9 mouse cellular contexts compared by ENCODE assay signal in the genomic region with DNA sequence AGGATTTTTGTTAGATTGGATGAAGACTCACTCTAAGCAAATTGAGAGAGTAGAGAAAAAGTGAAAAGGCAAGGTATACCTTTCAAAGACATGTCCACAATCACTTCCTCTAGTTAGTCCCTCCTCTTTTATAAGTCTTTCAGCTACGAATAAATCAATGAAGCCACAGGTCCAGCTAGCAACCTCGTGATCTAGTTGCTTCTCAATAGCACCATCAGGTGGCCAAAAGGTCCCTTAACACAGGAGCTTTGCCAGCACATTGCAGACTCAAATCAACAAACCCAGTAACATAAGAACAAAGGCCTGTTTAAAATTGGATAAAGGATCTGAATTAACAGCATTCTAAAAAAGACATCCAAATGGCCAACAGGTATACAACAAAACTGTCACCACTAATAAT. TPM values are rescaled to one million over a fixed set of nuclear protein-coding genes. Genes with fewer than 3 reads are reported as not detected.
DNase-seq lines count a peak whose midpoint lies in the region; ATAC-seq and TF ChIP-seq lines count a peak whose summit lies in the region.
"Had no signal": no experiment of that assay in that cellular context is flagged by ENCODE, and none has a peak within 500 bp of the region (broad histone marks: within the 10 kb centered on the region; RNA-seq: fewer than 3 reads in every experiment).

No protein-coding gene starts in this region.

- TF ChIP-seq CTCF in hindbrain, postnatal 0 days (IDR thresholded peaks at IDR 0.05; ENCODE audit: low read depth), result peak; percentile 59
- peak; percentile 66 for TF ChIP-seq CTCF in Patski (IDR thresholded peaks at IDR 0.05)

- H3K4me2 ChIP-seq in hindbrain, postnatal 0 days (ENCODE audit: low read depth, low read length), result no peak overlapping the region
- H3K4me2 ChIP-seq in hindbrain, embryonic 16.5 days (ENCODE audit: low read length), result no peak overlapping the region

- POLR2A ChIA-PET in Patski (lab: Charles Lee), result no interaction called here

- H3K9me3 ChIP-seq in hindbrain, postnatal 0 days (ENCODE audit: low read length), result no peaks in the 10 kb centered on the region
- H3K9me3 ChIP-seq in hindbrain, embryonic 16.5 days (ENCODE audit: control insufficient read depth, low read length), result no peaks in the 10 kb centered on the region

- in situ Hi-C loops in Patski (cut with MboI; ENCODE audit: low pct_unique_long_range_greater_than_20kb), result no loop called here

- no peak overlapping the region for H3K4me3 ChIP-seq in hindbrain, postnatal 0 days (ENCODE audit: low read length)
- no peak overlapping the region for H3K4me3 ChIP-seq in hindbrain, embryonic 16.5 days (ENCODE audit: low read length)
- H3K4me3 ChIP-seq: myocyte had no signal

- H3K27ac ChIP-seq in hindbrain, postnatal 0 days, result no peak overlapping the region
- no peak overlapping the region for H3K27ac ChIP-seq in hindbrain, embryonic 16.5 days (ENCODE audit: low read depth, low read length)

- 25% methylated on average over 2 of the region's 2 CpGs for WGBS in hindbrain, postnatal 0 days
- WGBS in hindbrain, embryonic 16.5 days, result 20% methylated on average over 2 of the region's 2 CpGs

- H3K4me1 ChIP-seq in hindbrain, postnatal 0 days (ENCODE audit: insufficient read depth, low read length), result no peaks in the 10 kb centered on the region
- H3K4me1 ChIP-seq in hindbrain, embryonic 16.5 days (ENCODE audit: control insufficient read depth, insufficient read depth, low read depth, low read length), result no peaks in the 10 kb centered on the region

- peak; percentile 71 for DNase-seq in hindbrain, postnatal 0 days (ENCODE audit: low spot score)
- peak; percentile 3 for DNase-seq in CD4-positive helper T cell, adult 2 months (ENCODE audit: low read depth, low spot score)
- no peak for DNase-seq in Patski (ENCODE audit: low read depth, low spot score)
- peak; percentile 7 to 15 for DNase-seq in kidney, postnatal 36 days
- DNase-seq in frontal cortex, postnatal 14 days (ENCODE audit: low spot score in 2 of 2), result no peak
- DNase-seq in thymus, postnatal 36 days, result no peak

- CTCF ChIA-PET in Patski (lab: Charles Lee), result interaction anchor here (1.0 to 2.2 kb wide), 4 partner anchors 22 to 147 kb away, joined by 3 to 11 read pairs (median 5); no protein-coding TSS in a partner anchor

- no peak for ATAC-seq in hindbrain, postnatal 0 days
- no peak for ATAC-seq in hindbrain, embryonic 16.5 days
- ATAC-seq in Patski, result no peak
- ATAC-seq in megakaryocyte, adult 5-6 weeks (ENCODE audit: poor library complexity, severe bottlenecking), result no peak

- H3K36me3 ChIP-seq in hindbrain, postnatal 0 days (ENCODE audit: insufficient read depth, low read length), result no peaks in the 10 kb centered on the region
- no peaks in the 10 kb centered on the region for H3K36me3 ChIP-seq in hindbrain, embryonic 16.5 days (ENCODE audit: control insufficient read depth, insufficient read depth, low read length)

- no peaks in the 10 kb centered on the region for H3K27me3 ChIP-seq in hindbrain, postnatal 0 days (ENCODE audit: insufficient read depth, low read length)
- no peaks in the 10 kb centered on the region for H3K27me3 ChIP-seq in hindbrain, embryonic 16.5 days (replicated peaks; ENCODE audit: control insufficient read depth, insufficient read depth, low read length)
- H3K27me3 ChIP-seq in Patski, result peaks cover 7% of the 10 kb centered on the region

- H3K9ac ChIP-seq in hindbrain, postnatal 0 days (replicated peaks; ENCODE audit: low read length), result no peak overlapping the region
- H3K9ac ChIP-seq in hindbrain, embryonic 16.5 days (ENCODE audit: low read depth, low read length), result no peak overlapping the region

RNA-seq across cellular contexts. Expression of a gene that starts 30.0 kb away (rescaled TPM):
- not detected in 2 replicates for total RNA-seq in hindbrain, postnatal 0 days (2014; rRNA removed)
- not detected in 2 replicates for polyA plus RNA-seq in hindbrain, postnatal 0 days (2015; fragmentation: Nextera tagmentation; extraction: Ambion mirVana)
- not detected in 2 replicates for polyA plus RNA-seq in hindbrain, embryonic 16.5 days (2015; fragmentation: Nextera tagmentation; extraction: Ambion mirVana)
- polyA plus RNA-seq in Patski (2021), result not detected
- not detected in 2 replicates for total RNA-seq in megakaryocyte, adult 5-6 weeks (2015)
- not detected in 2 replicates for total RNA-seq in megakaryocyte, adult 5-6 weeks (2017)
- polyA plus RNA-seq: myocyte had no signal

RNA-seq across cellular contexts. Expression of a gene that starts 30.4 kb away (rescaled TPM):
- 112 and 128 TPM in 2 replicates for total RNA-seq in hindbrain, postnatal 0 days (2014; rRNA removed)
- polyA plus RNA-seq in hindbrain, postnatal 0 days (2015; fragmentation: Nextera tagmentation; extraction: Ambion mirVana), result 38.9 and 43.6 TPM in 2 replicates
- polyA plus RNA-seq in hindbrain, embryonic 16.5 days (2015; fragmentation: Nextera tagmentation; extraction: Ambion mirVana), result 37.7 and 42.9 TPM in 2 replicates
- 66.4 TPM for polyA plus RNA-seq in Patski (2021)
- total RNA-seq in megakaryocyte, adult 5-6 weeks (2015), result 46.0 and 46.4 TPM in 2 replicates
- total RNA-seq in megakaryocyte, adult 5-6 weeks (2017), result 6.6 and 10.0 TPM in 2 replicates

Comparison
In these comparisons a context has a peak if more than half of its experiments do, and no peak if none do; other contexts are left out.
1. DNase-seq: peak in hindbrain, postnatal 0 days (single experiment), CD4-positive helper T cell, adult 2 months (single experiment) and kidney, postnatal 36 days (2 of 2); none in Patski (single experiment), frontal cortex, postnatal 14 days (0 of 2) and thymus, postnatal 36 days (0 of 2).